Mouse (Mus musculus) adrenal gland, adult (tissue): ENCODE data around the gene F2r.

Source experiments
- DNase-seq, 2 experiments: peaks; one replicate each; pipeline ENCODE4 v3.0.0; 2022 to 2023; ENCODE audit warnings: low spot score in 1 of 2; ENCODE audit not compliant: inconsistent age in 2 of 2

F2r gene

GRCm38 (mm10) chr13:95633384-95633783 is 15.1 kb upstream of the F2r start:
- DNase-seq, result no peak

DNA sequence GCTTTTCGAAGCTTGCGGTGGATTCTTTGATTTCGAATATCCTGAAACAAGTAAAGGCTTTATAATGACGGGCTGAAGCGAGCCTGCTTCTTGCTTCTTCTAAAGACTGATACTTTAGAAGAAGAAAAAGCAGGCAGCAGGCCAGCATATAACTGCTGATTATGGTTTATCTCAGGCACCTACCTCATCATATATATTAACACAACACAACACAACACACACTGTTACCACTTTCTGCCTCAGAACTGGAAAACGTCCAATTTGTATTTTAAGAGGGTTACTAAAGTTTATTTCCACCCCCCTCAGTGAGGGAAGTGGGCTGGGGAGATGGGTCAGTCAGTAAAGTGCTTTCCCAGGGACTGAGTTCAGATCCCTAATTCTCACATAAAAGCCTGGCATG is 13.9 kb upstream of the F2r start:
- no peak for DNase-seq

DNA sequence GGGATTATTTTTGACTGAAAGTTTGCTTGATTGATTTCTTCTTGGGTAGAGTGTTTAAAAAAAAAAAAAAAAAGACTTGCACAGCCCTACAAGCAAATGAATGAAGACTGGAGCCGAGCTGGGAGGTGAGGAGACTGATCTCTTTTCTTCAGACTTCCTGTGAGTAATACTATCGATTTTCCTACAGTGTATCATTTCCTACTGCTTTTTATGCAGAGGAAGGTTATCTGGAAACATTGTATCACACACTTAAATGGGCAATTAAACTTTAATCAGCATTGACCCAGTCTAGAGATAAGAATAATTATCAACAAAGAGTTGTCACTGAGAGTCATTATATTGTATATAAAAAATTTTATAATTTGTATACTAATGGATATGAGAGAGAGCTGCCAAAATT is 12.5 kb upstream of the F2r start:
- DNase-seq, result no peak

- no peak for DNase-seq
Measured at GRCm38 (mm10) chr13:95629751-95630150, 11.5 kb upstream of the F2r start.

- peak in 1 of 2 experiments; percentile 71 for DNase-seq
Measured at GRCm38 (mm10) chr13:95626696-95627095, 8.4 kb upstream of the F2r start.

- DNase-seq, result no peak
Measured at GRCm38 (mm10) chr13:95623042-95623441, 4.8 kb upstream of the F2r start.

DNA sequence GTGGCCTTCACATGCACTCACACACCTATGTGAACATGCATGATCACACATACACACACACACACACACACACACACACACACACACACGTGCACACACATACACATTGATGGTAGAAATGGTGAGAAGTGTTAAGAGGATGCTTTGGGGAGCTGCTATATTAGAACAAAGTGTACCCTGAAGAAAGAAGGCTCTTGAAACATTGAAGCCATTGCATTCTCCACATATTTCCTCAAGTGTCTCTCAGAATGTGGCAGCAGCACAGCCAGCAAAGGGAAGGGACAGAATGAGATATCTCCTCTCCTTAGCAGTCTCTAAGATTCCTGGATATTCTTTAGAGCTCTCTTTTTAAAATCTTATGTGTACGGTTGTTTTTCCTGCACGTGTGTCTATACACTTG is 3.3 kb upstream of the F2r start:
- DNase-seq, result no peak

DNA sequence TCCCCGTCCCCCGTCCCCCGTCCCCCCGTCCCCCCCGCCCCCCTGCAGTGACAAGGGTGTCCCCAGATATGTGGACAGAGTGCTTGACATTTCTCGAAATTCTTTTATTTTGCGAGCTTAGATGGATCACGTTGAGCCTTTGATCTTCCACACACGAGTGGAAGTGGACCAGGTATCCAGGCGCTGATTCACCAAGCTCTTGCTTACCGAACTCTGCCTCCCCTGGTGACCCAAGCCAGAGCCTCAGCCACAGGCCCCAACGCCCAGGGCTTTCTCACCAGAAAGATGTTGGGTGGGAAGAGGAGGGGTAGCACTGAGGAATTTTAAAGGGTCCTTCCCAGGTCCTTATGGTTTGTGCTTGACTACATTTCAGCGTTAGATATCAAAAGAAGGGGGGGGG is 572 bp upstream of the F2r start:
- DNase-seq, result peak in 1 of 2 experiments; percentile 61

GRCm38 (mm10) chr13:95617671-95618171 is 566 bp downstream of the F2r start:
- peak in 1 of 2 experiments; percentile 71 for DNase-seq

- peak in 1 of 2 experiments; percentile 66 for DNase-seq
Measured at GRCm38 (mm10) chr13:95617082-95617670, 1.1 kb downstream of the F2r start.

- peak in 1 of 2 experiments; percentile 52 for DNase-seq
Measured at GRCm38 (mm10) chr13:95616512-95616911, 1.8 kb downstream of the F2r start.

DNA sequence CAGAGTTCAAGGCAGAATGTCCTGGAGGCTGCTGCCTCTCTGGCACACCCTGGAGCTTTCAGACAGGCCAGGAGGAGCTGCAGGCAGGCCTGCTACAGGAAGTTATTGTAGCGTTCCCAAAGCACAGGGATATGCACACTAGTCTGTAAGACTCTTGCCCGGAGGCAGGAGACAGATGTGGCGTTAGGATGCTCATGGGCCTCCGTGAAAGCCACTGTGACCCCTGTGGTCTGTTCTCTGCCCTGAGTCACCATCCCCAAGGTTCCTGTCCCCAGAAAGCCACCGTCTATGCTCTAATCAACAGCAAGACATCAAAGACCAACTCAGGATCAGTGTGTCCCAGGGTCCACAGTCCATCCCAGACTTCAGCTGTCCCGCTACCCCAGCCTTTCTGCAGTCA is 3.5 kb downstream of the F2r start:
- DNase-seq, result peak; percentile 50 to 68

DNA sequence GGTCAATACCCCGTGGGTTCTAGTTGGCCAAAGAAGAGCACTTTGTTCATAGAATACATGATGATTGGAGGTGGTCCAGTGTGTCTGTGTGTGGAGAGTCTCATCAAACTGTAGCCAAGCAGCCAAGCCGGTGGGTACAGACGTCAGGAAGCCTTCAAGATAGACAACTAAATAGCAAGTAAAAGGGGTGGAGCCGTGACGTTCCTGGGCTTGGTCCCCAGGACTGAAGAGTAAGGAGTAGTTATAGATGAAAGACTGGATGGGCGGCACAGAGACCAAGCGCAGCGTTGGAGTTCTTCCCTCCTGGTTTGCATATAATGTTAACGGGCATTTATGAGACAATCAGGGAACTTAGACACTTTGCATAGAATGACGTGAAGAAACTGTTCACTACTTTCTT is 6.0 kb downstream of the F2r start:
- DNase-seq, result no peak

GRCm38 (mm10) chr13:95611752-95612151 is 6.5 kb downstream of the F2r start:
- peak in 1 of 2 experiments; percentile 56 for DNase-seq

- DNase-seq, result peak; percentile 58 to 85
Measured at GRCm38 (mm10) chr13:95610786-95611562, 7.3 kb downstream of the F2r start.

- peak in 1 of 2 experiments; percentile 55 for DNase-seq
Measured at GRCm38 (mm10) chr13:95609088-95609420, 9.2 kb downstream of the F2r start.

- no peak for DNase-seq
Measured at GRCm38 (mm10) chr13:95608416-95609087, 9.7 kb downstream of the F2r start.

- DNase-seq, result peak; percentile 70 to 84
Measured at GRCm38 (mm10) chr13:95607019-95607418, 11.3 kb downstream of the F2r start.

DNA sequence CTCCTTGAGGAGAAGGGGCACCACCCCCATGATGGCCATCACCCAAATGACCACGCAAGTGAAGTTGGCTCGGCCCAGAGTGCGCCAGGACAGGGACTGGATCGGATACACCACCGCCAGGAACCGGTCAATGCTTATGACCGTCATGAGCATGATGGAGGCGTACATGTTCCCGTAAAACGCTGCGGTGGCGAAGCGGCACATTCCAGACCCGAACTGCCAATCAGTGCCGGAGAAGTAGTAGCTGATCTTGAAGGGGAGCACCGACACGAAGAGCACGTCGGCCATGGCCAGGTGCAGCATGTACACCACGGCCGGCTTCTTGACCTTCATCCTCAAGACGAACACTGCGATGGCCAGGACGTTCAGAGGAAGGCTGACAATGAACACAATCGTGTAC is 14.0 kb downstream of the F2r start:
- no peak for DNase-seq

- peak in 1 of 2 experiments; percentile 71 for DNase-seq
Measured at GRCm38 (mm10) chr13:95599833-95600359, 18.4 kb downstream of the F2r start.

DNA sequence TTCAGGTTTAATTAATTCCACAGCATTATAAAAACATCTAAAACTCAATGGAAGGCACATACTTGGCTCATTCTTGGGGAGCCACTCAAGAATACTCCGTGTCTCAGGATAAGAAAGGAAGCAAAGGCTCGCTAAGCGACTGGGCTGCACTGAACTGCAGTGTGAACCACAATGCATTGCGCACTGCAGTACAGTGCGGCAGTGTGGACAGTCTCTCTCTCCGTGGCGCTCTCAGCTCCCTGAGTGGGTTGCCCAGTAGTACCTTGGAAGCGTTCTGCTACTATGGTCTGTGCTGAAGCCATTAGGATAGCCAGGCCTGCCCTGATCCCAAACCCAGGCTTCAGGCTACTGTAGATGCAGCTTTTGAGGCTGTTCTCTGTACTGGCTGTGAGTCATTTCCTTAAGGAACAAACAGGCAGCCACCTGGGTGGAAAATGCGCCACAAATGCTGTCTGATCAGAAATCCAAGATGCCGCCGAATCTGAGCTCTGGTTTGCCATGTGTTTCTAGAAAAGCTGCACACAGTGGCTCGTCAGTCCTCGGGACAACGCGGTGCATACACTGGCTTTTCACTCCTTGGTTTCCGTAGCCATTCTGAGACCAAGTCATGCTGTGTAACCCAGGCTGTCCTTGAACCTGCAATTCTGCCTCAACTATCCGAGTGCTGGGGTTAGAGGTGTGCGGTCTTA is 19.9 kb downstream of the F2r start:
- no peak for DNase-seq
